Mouse (Mus musculus) hindbrain, embryonic 15.5 days (tissue): ENCODE data around the gene Rexo2. TPM values are rescaled to one million over a fixed set of nuclear protein-coding genes. Genes with fewer than 3 reads are reported as not detected.

Source experiments
- ATAC-seq: fragments of 200-750 bp; cut with Nextera tagmentation; 2 replicates; pipeline ENCODE4 v1.8.0; 2017; ENCODE audit warnings: low read depth, moderate number of reproducible peaks, moderate TSS enrichment; ENCODE audit not compliant: low FRiP score
- H3K27ac ChIP-seq: fragments of 300-500 bp; sonication (generic); replicated peaks from 2 replicates; pipeline ENCODE4 v1.5.1; 2015; ENCODE audit warnings: mild to moderate bottlenecking, inconsistent platforms
- H3K27me3 ChIP-seq: fragments of 300-500 bp; sonication (generic); 2 replicates; pipeline ENCODE4 v1.6.1; 2015; ENCODE audit warnings: control low read depth, inconsistent platforms
- H3K36me3 ChIP-seq: fragments of 300-500 bp; sonication (generic); 2 replicates; pipeline ENCODE4 v1.6.1; 2015; ENCODE audit warnings: control low read depth, inconsistent platforms
- H3K4me1 ChIP-seq: fragments of 300-500 bp; sonication (generic); replicated peaks from 2 replicates; pipeline ENCODE4 v1.6.1; 2015; ENCODE audit warnings: control low read depth, inconsistent platforms
- H3K4me2 ChIP-seq: fragments of 300-500 bp; sonication (generic); 2 replicates; pipeline ENCODE4 v1.6.1; 2015; ENCODE audit warnings: moderate library complexity, mild to moderate bottlenecking, inconsistent platforms
- H3K4me3 ChIP-seq: fragments of 300-500 bp; sonication (generic); 2 replicates; pipeline ENCODE4 v1.5.1; 2015; ENCODE audit warnings: mild to moderate bottlenecking, inconsistent platforms
- H3K9ac ChIP-seq: fragments of 300-500 bp; sonication (generic); 2 replicates; pipeline ENCODE4 v1.6.1; 2015; ENCODE audit warnings: inconsistent platforms
- H3K9me3 ChIP-seq: fragments of 300-500 bp; sonication (generic); 2 replicates; pipeline ENCODE4 v1.6.1; 2016; ENCODE audit warnings: control low read depth, inconsistent platforms
- WGBS: fragments of 180-500 bp; shearing (Covaris S2); methylation state at CpG from one replicate; pipeline ENCODE4 v1.1.7; 2015; 5-methylcytosine and 5-hydroxymethylcytosine counted together
- polyA plus RNA-seq: library from polyadenylated mRNA; unstranded; fragments of >200 nt; fragmentation: Nextera tagmentation; extraction: Ambion mirVana; gene quantifications from 2 replicates; pipeline ENCODE4 v1.2.1, GENCODE M21; 2015

The Rexo2 gene
- polyA plus RNA-seq, 1 experiment from 2014 or later = 118 TPM

DNA sequence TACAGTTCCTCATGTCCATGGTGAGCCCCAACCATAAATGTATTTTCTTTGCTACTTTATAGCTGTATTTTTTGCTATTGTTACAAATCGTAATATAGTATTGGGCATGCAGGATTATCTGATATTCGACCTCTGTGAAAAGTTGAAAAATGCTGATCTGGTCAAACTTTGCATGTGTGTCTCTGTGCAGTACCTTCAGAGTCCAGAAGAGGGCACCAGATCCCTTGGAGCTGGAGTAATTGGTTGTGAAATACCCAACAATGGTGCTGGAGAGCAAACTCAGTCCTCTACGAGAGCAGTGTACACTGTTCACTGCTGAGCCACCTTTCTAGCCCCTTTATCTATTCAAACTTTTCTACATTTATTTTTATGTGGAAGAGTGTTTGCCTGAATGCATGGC is 13.6 kb downstream of the Rexo2 start:
- H3K36me3 ChIP-seq = peaks cover 4% of the 10 kb centered on the region; the same call in 1 of the 2 replicates
- no peaks in the 10 kb centered on the region for H3K4me1 ChIP-seq
- no peak overlapping the region for H3K4me2 ChIP-seq
- no peaks in the 10 kb centered on the region for H3K9me3 ChIP-seq
- H3K27me3 ChIP-seq = no peaks in the 10 kb centered on the region
- H3K4me3 ChIP-seq = no peak overlapping the region
- ATAC-seq = no peak
- no peak overlapping the region for H3K9ac ChIP-seq
- no peak overlapping the region for H3K27ac ChIP-seq
- 63% methylated on average over 3 of the region's 3 CpGs for WGBS

GRCm38 (mm10) chr9:48465671-48466070 is 14.8 kb downstream of the Rexo2 start:
- Histone ChIP-seq H3K9me3 (no peaks in the 10 kb centered on the region), H3K27ac (no peak overlapping the region), H3K4me2 (no peak overlapping the region), H3K4me1 (no peaks in the 10 kb centered on the region), H3K36me3 (peaks cover 4% of the 10 kb centered on the region; the same call in 1 of the 2 replicates), H3K4me3 (no peak overlapping the region), H3K9ac (no peak overlapping the region), H3K27me3 (no peaks in the 10 kb centered on the region)
- no peak for ATAC-seq
- WGBS = 96% methylated on average over 3 of the region's 3 CpGs

- no peaks in the 10 kb centered on the region for H3K27me3 ChIP-seq
- ATAC-seq = no peak
- H3K4me2 ChIP-seq = no peak overlapping the region
- WGBS = 94% methylated on average over 3 of the region's 3 CpGs
- H3K4me3 ChIP-seq = no peak overlapping the region
- H3K27ac ChIP-seq = no peak overlapping the region
- H3K36me3 ChIP-seq = no peaks in the 10 kb centered on the region
- no peaks in the 10 kb centered on the region for H3K4me1 ChIP-seq
- no peak overlapping the region for H3K9ac ChIP-seq
- H3K9me3 ChIP-seq = no peaks in the 10 kb centered on the region
These were observed 18.9 kb downstream of the Rexo2 start for GRCm38 (mm10) chr9:48461545-48461944.

- no peaks in the 10 kb centered on the region for H3K27me3 ChIP-seq
- H3K27ac ChIP-seq = no peak overlapping the region
- no peak overlapping the region for H3K4me3 ChIP-seq
- H3K36me3 ChIP-seq = no peaks in the 10 kb centered on the region
- WGBS = 94% methylated on average over 8 of the region's 8 CpGs
- ATAC-seq = no peak
- no peak overlapping the region for H3K9ac ChIP-seq
- no peaks in the 10 kb centered on the region for H3K4me1 ChIP-seq
- no peak overlapping the region for H3K4me2 ChIP-seq
- H3K9me3 ChIP-seq = no peaks in the 10 kb centered on the region
These were observed 19.7 kb downstream of the Rexo2 start for GRCm38 (mm10) chr9:48460720-48461119.

DNA sequence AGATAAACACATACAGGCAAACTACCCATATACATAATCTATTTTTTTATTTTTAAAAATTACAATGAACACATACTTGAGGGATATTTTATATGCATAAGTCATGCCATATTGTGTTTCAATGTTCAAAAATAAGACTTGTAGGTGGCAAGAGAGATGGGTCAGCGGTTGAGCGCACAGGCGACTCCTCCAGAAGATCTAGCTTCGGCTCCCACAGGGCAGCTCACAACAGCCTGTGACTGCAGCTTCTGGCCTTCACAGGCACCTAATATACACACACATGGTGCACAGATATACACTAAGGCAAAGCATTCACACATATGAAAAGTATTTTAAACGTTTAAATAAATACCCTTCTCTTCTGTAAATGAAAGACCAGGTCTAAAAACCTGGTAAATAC is 21.0 kb downstream of the Rexo2 start:
- Histone ChIP-seq H3K4me3 (no peak overlapping the region), H3K36me3 (no peaks in the 10 kb centered on the region), H3K4me1 (no peaks in the 10 kb centered on the region), H3K27ac (no peak overlapping the region), H3K9me3 (no peaks in the 10 kb centered on the region), H3K27me3 (no peaks in the 10 kb centered on the region), H3K9ac (no peak overlapping the region), H3K4me2 (no peak overlapping the region)
- 97% methylated on average over 5 of the region's 5 CpGs for WGBS
- no peak for ATAC-seq

- H3K9me3 ChIP-seq = no peaks in the 10 kb centered on the region
- 73% methylated on average over 3 of the region's 3 CpGs for WGBS
- no peaks in the 10 kb centered on the region for H3K36me3 ChIP-seq
These were observed 21.5 kb downstream of the Rexo2 start for GRCm38 (mm10) chr9:48458879-48459278.

DNA sequence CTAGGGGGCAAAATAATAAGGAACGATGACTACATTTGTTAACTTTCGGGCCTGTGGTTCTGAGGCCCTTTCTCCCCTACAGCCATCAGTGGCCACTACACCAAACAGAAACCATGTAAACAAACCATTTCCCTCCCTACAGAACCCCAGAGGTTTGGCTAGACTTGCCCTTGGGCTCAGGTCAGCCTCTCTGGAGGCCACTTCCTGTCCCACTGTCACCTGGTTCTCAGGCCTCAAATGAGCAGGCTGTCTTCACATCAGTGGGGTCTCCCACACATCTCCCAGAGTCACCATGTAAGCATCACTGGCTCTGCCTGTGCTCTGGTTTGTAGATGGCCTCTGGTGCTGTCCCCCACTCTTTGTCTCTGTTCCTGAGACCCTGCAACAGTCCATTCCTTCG is 24.5 kb downstream of the Rexo2 start:
- Histone ChIP-seq H3K27ac (no peak overlapping the region), H3K4me3 (no peak overlapping the region), H3K27me3 (no peaks in the 10 kb centered on the region), H3K4me1 (no peaks in the 10 kb centered on the region), H3K36me3 (no peaks in the 10 kb centered on the region), H3K9me3 (no peaks in the 10 kb centered on the region), H3K9ac (no peak overlapping the region), H3K4me2 (no peak overlapping the region)
- WGBS = 92% methylated on average over 3 of the region's 3 CpGs
- ATAC-seq = no peak

More at GRCm38 (mm10) chr9:48458879-48459278, 21.5 kb downstream of the Rexo2 start:
- H3K4me1 ChIP-seq = no peaks in the 10 kb centered on the region
- no peaks in the 10 kb centered on the region for H3K27me3 ChIP-seq
- H3K9ac ChIP-seq = no peak overlapping the region
- H3K27ac ChIP-seq = no peak overlapping the region
- ATAC-seq = no peak
- no peak overlapping the region for H3K4me2 ChIP-seq
- no peak overlapping the region for H3K4me3 ChIP-seq

GRCm38 (mm10) chr9:48450066-48450465 is 30.4 kb downstream of the Rexo2 start:
- Histone ChIP-seq H3K36me3 (no peaks in the 10 kb centered on the region), H3K4me1 (no peaks in the 10 kb centered on the region), H3K4me3 (no peak overlapping the region), H3K4me2 (no peak overlapping the region), H3K9me3 (no peaks in the 10 kb centered on the region), H3K27me3 (no peaks in the 10 kb centered on the region), H3K27ac (no peak overlapping the region), H3K9ac (no peak overlapping the region)
- ATAC-seq = no peak
- 95% methylated on average over 17 of the region's 17 CpGs for WGBS

DNA sequence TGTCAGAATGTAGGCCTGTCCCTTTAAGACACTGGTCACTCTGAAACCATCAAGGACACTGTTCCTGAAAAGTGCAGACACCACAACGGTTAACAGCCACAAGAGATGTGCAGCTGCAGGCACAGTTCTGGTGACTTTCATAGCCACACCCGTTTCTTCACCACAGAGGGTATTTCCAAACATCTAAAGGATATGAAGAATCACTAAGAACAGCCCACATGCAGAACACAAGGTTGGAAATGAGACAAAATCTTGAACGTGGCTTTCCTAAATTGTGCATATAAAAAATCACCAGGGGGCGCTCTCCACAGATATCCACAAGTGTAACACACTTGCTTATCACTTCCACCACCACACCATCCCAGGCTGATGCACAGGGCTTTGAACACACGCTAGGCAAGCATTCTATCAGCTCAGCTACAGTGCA is 32.6 kb downstream of the Rexo2 start:
- Histone ChIP-seq H3K27ac (no peak overlapping the region), H3K4me2 (no peak overlapping the region), H3K4me3 (no peak overlapping the region), H3K9me3 (no peaks in the 10 kb centered on the region), H3K4me1 (no peaks in the 10 kb centered on the region), H3K9ac (no peak overlapping the region), H3K36me3 (no peaks in the 10 kb centered on the region), H3K27me3 (no peaks in the 10 kb centered on the region)
- ATAC-seq = no peak
- 43% methylated on average over 5 of the region's 5 CpGs for WGBS

DNA sequence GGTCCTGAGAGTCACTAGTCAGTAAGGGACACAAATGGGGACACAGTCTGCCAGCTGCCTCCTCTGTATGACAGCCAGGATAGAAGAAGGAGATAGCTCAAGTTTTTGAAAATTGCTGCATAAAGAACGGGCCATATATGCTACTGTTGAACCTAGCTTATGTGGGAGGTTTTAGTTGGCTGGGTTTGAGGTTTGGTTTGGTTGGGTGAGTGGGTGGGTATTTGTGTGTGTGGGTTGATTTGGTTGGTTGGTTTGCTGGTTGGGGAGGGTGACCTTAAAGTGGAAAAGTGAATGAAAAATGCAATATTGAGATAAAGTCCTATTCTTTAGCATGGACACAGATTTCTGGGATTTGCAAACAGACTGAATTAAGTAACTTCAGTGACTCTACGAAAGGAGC is 35.6 kb downstream of the Rexo2 start:
- Histone ChIP-seq H3K9me3 (no peaks in the 10 kb centered on the region), H3K36me3 (no peaks in the 10 kb centered on the region), H3K27ac (no peak overlapping the region), H3K9ac (no peak overlapping the region), H3K4me2 (no peak overlapping the region), H3K4me3 (no peak overlapping the region), H3K4me1 (no peaks in the 10 kb centered on the region), H3K27me3 (no peaks in the 10 kb centered on the region)
- 81% methylated on average over 2 of the region's 2 CpGs for WGBS
- ATAC-seq = no peak

DNA sequence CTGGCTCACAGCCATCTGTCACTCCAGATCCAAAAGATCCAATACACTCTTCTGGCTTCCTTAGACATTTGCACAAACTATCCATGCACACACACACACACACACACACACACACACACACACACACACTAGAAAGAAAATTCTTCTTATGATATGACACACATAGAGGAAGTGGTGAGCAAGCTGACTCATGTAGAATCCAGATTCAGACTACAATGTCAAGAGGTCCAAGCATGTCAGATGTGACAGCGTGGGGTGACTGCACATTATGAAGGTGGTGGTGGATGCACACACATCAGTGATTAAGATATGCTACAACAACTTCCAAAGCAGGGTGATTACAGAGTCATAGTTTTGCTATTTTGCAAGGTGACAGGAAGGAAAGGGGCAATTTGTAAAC is 36.5 kb downstream of the Rexo2 start:
- H3K9ac ChIP-seq = no peak overlapping the region
- no peaks in the 10 kb centered on the region for H3K4me1 ChIP-seq
- H3K27ac ChIP-seq = no peak overlapping the region
- H3K4me2 ChIP-seq = no peak overlapping the region
- ATAC-seq = no peak
- no peaks in the 10 kb centered on the region for H3K27me3 ChIP-seq
- 89% methylated on average over 1 of the region's 1 CpGs for WGBS
- no peaks in the 10 kb centered on the region for H3K9me3 ChIP-seq
- H3K36me3 ChIP-seq = no peaks in the 10 kb centered on the region
- H3K4me3 ChIP-seq = no peak overlapping the region

GRCm38 (mm10) chr9:48432449-48432848 is 48.0 kb downstream of the Rexo2 start:
- ATAC-seq = no peak
- Histone ChIP-seq H3K4me3 (no peak overlapping the region), H3K27me3 (no peaks in the 10 kb centered on the region; the same call in 1 of the 2 replicates), H3K9ac (no peak overlapping the region), H3K9me3 (no peaks in the 10 kb centered on the region), H3K4me2 (no peak overlapping the region), H3K36me3 (no peaks in the 10 kb centered on the region), H3K4me1 (no peaks in the 10 kb centered on the region), H3K27ac (no peak overlapping the region)
- WGBS = 85% methylated on average over 8 of the region's 8 CpGs

- Histone ChIP-seq H3K4me1 (no peaks in the 10 kb centered on the region), H3K4me3 (no peak overlapping the region), H3K9ac (no peak overlapping the region), H3K27me3 (no peaks in the 10 kb centered on the region; the same call in 1 of the 2 replicates), H3K36me3 (no peaks in the 10 kb centered on the region), H3K9me3 (no peaks in the 10 kb centered on the region), H3K4me2 (no peak overlapping the region), H3K27ac (no peak overlapping the region)
- ATAC-seq = no peak
- WGBS = 85% methylated on average over 7 of the region's 7 CpGs
These were observed 53.2 kb downstream of the Rexo2 start for GRCm38 (mm10) chr9:48427176-48427575.
